Mouse (Mus musculus) forebrain, embryonic 15.5 days (tissue): ENCODE data around the gene Sox6. TPM values are rescaled to one million over a fixed set of nuclear protein-coding genes. Genes with fewer than 3 reads are reported as not detected.

Experiments
- ATAC-seq: fragments of 200-750 bp; cut with Nextera tagmentation; replicated peaks from 2 replicates; pipeline ENCODE4 v1.8.0; 2017; ENCODE audit warnings: mild to moderate bottlenecking, moderate TSS enrichment, moderate library complexity
- H3K27ac ChIP-seq: fragments of 300-500 bp; sonication (generic); replicated peaks from 2 replicates; pipeline ENCODE4 v1.5.1; 2015; ENCODE audit warnings: mild to moderate bottlenecking, inconsistent platforms
- H3K27me3 ChIP-seq: fragments of 300-500 bp; sonication (generic); 2 replicates; pipeline ENCODE4 v1.6.1; 2015; ENCODE audit warnings: inconsistent platforms
- H3K36me3 ChIP-seq: fragments of 300-500 bp; sonication (generic); 2 replicates; pipeline ENCODE4 v1.6.1; 2015; ENCODE audit warnings: mild to moderate bottlenecking, inconsistent platforms
- H3K4me1 ChIP-seq: fragments of 300-500 bp; sonication (generic); 2 replicates; pipeline ENCODE4 v1.6.1; 2015; ENCODE audit warnings: inconsistent platforms
- H3K4me2 ChIP-seq: fragments of 300-500 bp; sonication (generic); replicated peaks from 2 replicates; pipeline ENCODE4 v1.6.1; 2015; ENCODE audit warnings: mild to moderate bottlenecking, inconsistent platforms
- H3K4me3 ChIP-seq: fragments of 300-500 bp; sonication (generic); 2 replicates; pipeline ENCODE4 v1.5.1; 2015; ENCODE audit warnings: mild to moderate bottlenecking, inconsistent platforms
- H3K9ac ChIP-seq: fragments of 300-500 bp; sonication (generic); replicated peaks from 2 replicates; pipeline ENCODE4 v1.6.1; 2015; ENCODE audit warnings: mild to moderate bottlenecking, inconsistent platforms
- H3K9me3 ChIP-seq: fragments of 300-500 bp; sonication (generic); 2 replicates; pipeline ENCODE4 v1.6.1; 2016; ENCODE audit warnings: inconsistent platforms
- WGBS: fragments of 180-500 bp; shearing (Covaris S2); methylation state at CpG from one replicate; pipeline ENCODE4 v1.1.7; 2015; ENCODE audit warnings: mixed read lengths; 5-methylcytosine and 5-hydroxymethylcytosine counted together
- polyA plus RNA-seq: library from polyadenylated mRNA; unstranded; fragments of >200 nt; fragmentation: Nextera tagmentation; extraction: Ambion mirVana; gene quantifications from 2 replicates; pipeline ENCODE4 v1.2.1, GENCODE M21; 2015

Gene Sox6
- polyA plus RNA-seq, 1 experiment from 2014 or later, result 111 TPM

DNA sequence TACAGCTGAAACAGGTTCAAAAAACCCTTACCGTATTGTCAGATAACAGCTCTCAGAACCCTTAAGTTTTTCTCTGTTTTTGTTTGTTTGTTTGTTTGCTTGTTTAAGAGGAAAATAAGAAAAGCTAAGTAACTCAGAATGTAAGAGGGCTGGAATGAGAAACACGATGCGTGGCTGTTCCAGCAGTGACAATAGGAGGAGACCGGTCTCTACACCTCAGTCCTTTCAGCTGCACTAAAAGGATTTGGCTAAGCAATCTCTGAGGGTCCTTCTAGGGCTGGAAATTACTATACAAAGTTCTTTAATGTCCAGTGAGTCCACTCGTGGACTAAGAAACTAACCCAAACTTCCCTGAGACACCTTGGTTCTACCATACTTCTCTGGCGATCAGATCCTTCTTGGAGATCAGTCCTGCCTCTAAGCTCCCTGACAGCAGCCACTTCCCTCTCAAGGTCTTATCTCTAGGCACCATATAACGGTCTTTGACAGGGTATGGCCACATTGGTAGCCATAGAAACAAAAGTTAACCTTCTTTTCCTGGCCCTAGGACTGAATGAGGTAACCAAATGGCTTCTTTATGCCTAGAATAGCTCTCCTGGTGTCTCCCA lies 488.3 kb downstream of the Sox6 start:
- Histone ChIP-seq H3K9ac (no peak overlapping the region), H3K27ac (no peak overlapping the region), H3K36me3 (no peaks in the 10 kb centered on the region), H3K4me1 (no peaks in the 10 kb centered on the region), H3K4me3 (no peak overlapping the region), H3K9me3 (no peaks in the 10 kb centered on the region), H3K4me2 (no peak overlapping the region), H3K27me3 (no peaks in the 10 kb centered on the region)
- 77% methylated on average over 7 of the region's 7 CpGs for WGBS
- no peak for ATAC-seq

DNA sequence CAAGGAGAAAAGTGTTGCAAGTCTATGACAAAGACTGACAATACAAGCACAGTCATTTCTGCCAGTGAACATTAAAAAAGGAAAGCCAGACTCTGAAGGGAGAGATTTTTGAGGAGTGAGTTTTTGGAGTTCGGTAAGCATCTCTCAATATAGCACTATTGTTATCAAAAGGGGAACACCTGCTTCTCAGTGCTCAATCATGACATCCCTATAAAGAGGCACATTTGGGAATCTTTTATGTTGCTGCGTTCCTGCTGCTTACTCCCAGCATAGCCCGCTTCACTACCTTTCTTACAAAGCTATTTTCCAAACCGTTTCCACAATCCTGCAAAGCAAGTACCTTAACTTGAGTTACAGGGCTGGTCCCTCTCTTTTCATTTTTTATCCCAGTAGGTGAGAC lies 488.9 kb downstream of the Sox6 start:
- no peak for ATAC-seq
- WGBS, result 85% methylated on average over 4 of the region's 4 CpGs
- Histone ChIP-seq H3K4me1 (no peaks in the 10 kb centered on the region), H3K9me3 (no peaks in the 10 kb centered on the region), H3K9ac (no peak overlapping the region), H3K4me2 (no peak overlapping the region), H3K4me3 (no peak overlapping the region), H3K36me3 (no peaks in the 10 kb centered on the region), H3K27me3 (no peaks in the 10 kb centered on the region), H3K27ac (no peak overlapping the region)

DNA sequence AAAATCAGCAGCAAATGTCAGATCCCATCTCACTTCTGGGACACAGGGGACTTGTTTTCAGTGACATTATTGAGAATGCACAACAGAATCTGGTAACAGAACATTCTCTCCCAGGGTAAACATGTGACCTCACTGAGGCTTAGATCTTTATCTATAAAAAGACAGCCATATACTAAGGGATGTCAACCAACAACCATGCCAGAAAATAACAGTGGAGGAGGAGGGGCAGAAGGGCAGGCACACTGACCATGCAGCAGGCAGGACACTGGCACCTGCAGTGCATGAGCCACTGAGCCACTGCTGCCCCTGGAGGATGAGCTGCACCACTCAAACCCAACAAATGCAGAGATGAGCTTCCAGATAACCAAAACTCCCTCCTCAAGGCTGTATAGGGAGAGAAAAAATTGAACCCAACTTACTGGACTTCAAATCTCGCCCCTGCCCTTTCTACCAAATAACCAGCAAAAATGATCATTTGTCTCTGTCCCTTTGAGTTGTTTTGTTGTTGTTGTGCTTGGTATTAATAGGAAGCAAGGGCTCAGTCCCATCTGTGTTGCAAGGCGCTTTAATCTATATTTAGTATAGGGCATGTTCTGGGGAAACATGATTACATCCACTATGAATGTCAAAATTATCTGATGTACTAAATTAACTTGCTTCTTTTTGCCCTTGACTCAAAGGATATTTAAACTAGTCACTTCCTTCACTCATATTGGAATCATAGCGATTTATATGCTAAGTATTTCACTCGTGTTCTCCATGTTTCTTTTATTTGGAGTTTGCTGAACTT lies 492.8 kb downstream of the Sox6 start:
- no peak for ATAC-seq
- Histone ChIP-seq H3K4me1 (no peaks in the 10 kb centered on the region), H3K9ac (no peak overlapping the region), H3K27me3 (no peaks in the 10 kb centered on the region), H3K36me3 (no peaks in the 10 kb centered on the region), H3K4me2 (no peak overlapping the region), H3K4me3 (no peak overlapping the region), H3K9me3 (no peaks in the 10 kb centered on the region), H3K27ac (no peak overlapping the region)
- 92% methylated on average over 4 of the region's 4 CpGs for WGBS

DNA sequence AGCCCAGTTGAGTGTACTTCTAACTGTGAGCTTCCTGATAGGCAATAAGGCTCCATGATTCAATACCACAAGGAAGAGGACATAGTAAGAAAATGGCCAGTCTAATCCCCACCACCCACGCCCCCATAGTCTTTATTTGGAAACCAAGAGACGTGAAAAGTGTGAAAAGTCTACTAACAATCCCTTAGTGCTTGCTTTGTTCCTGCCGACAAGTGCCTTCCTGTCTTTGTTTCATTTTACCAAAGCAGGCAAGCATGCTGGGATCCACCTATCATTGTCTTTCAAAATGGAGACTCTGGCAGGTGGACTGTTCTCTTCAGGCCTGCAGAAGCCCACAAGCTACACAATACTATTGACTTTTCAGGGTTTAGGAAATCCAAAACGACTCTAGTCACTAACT lies 495.0 kb downstream of the Sox6 start:
- H3K9me3 ChIP-seq, result no peaks in the 10 kb centered on the region
- H3K4me1 ChIP-seq, result no peaks in the 10 kb centered on the region
- H3K4me2 ChIP-seq, result no peak overlapping the region
- H3K4me3 ChIP-seq, result no peak overlapping the region
- H3K9ac ChIP-seq, result no peak overlapping the region
- no peak overlapping the region for H3K27ac ChIP-seq
- WGBS, result 52% methylated on average over 4 of the region's 4 CpGs
- no peak for ATAC-seq
- H3K36me3 ChIP-seq, result no peaks in the 10 kb centered on the region
- H3K27me3 ChIP-seq, result no peaks in the 10 kb centered on the region

DNA sequence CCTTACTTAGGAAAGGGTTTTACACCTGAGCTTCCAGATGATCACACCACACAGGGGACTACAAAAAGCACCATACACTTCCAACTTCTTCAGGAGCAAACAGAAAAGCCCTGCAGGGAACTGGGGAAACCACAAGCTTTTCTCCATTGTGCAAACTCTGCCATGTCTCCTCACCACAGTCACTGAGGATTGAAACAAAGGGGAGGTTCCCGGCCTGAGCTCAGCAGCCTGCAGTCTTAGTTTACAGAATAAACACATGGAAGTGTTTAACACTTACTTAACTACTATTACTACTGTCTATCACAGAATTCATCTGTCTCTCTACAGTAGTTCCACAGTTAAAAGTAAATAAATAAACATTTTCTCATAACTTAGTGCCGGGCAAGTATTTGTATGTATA lies 498.3 kb downstream of the Sox6 start:
- H3K36me3 ChIP-seq, result no peaks in the 10 kb centered on the region
- no peaks in the 10 kb centered on the region for H3K27me3 ChIP-seq
- H3K9me3 ChIP-seq, result no peaks in the 10 kb centered on the region
- H3K4me3 ChIP-seq, result no peak overlapping the region
- H3K4me2 ChIP-seq, result no peak overlapping the region
- WGBS, result 51% methylated on average over 2 of the region's 2 CpGs
- no peak overlapping the region for H3K9ac ChIP-seq
- peaks cover 7% of the 10 kb centered on the region for H3K4me1 ChIP-seq
- H3K27ac ChIP-seq, result no peak overlapping the region
- no peak for ATAC-seq

DNA sequence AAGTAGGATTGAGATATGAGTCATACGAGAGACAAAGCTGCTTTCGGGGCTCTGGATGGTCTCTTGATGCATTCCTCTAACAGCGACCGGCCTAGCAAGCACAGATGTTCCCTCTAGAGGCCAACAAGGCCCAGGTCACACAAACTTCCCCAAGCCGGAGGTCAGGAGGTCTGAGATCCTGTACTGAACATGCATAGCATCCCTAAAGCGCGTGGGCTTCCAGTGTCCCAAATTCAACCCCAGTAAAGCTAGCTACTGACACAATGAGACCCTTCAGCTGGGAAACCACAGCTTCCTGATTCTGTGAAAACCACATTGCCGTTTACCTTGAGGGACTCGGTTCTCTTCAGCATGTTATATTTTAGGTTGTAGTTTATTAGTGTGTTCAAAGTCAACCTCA lies 499.6 kb downstream of the Sox6 start:
- no peak overlapping the region for H3K4me3 ChIP-seq
- H3K9ac ChIP-seq, result no peak overlapping the region
- H3K27ac ChIP-seq, result no peak overlapping the region
- WGBS, result 85% methylated on average over 9 of the region's 9 CpGs
- H3K27me3 ChIP-seq, result no peaks in the 10 kb centered on the region
- no peaks in the 10 kb centered on the region for H3K36me3 ChIP-seq
- H3K4me1 ChIP-seq, result peaks cover 7% of the 10 kb centered on the region
- H3K9me3 ChIP-seq, result no peaks in the 10 kb centered on the region
- no peak overlapping the region for H3K4me2 ChIP-seq
- no peak for ATAC-seq

DNA sequence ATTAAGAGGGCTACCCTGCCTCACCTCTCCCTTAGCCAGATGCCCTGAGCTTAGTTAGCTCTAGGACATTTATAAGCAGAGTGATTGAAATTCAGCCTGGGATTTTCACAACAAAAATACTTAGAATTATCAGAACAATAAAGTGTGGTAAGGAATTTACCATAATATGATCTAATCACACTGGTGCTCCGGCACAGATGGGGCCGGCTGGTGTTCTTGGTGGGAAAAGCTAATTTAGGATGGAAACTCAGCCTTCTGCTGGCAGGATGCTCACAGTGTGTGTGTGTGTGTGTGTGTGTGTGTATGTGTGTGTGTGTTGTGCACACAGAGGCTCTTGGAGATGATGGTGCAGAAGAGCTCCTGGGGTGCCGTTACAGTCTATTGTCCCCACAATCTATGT lies 501.0 kb downstream of the Sox6 start:
- ATAC-seq, result no peak
- H3K27ac ChIP-seq, result no peak overlapping the region
- H3K27me3 ChIP-seq, result no peaks in the 10 kb centered on the region
- WGBS, result 35% methylated on average over 3 of the region's 3 CpGs
- no peaks in the 10 kb centered on the region for H3K9me3 ChIP-seq
- H3K4me1 ChIP-seq, result peaks cover 7% of the 10 kb centered on the region
- no peak overlapping the region for H3K9ac ChIP-seq
- H3K36me3 ChIP-seq, result no peaks in the 10 kb centered on the region
- H3K4me3 ChIP-seq, result no peak overlapping the region
- no peak overlapping the region for H3K4me2 ChIP-seq

DNA sequence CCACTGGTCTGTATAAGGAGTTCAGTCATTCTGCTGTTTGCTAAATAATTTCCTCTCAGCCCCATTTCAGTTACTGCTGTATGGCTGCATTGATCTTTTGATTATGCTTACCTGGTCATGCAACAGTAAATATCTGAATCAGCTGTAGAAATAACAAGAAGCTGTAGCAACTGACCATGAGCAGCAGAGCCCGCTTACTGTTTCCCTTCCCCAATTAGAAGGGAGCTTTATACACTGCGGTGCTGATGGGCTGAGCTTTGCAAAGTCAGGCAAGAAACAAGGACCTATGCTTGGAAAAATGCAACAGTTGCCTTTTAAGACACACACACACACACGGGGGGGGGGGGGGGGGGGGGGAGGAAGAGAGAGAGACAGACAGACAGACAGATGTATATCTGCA lies 502.1 kb downstream of the Sox6 start:
- H3K27me3 ChIP-seq, result no peaks in the 10 kb centered on the region
- H3K36me3 ChIP-seq, result no peaks in the 10 kb centered on the region
- H3K4me3 ChIP-seq, result no peak overlapping the region
- no peak for ATAC-seq
- H3K4me1 ChIP-seq, result peaks cover 7% of the 10 kb centered on the region
- 69% methylated on average over 3 of the region's 3 CpGs for WGBS
- no peaks in the 10 kb centered on the region for H3K9me3 ChIP-seq
- H3K27ac ChIP-seq, result no peak overlapping the region
- no peak overlapping the region for H3K4me2 ChIP-seq
- H3K9ac ChIP-seq, result no peak overlapping the region

DNA sequence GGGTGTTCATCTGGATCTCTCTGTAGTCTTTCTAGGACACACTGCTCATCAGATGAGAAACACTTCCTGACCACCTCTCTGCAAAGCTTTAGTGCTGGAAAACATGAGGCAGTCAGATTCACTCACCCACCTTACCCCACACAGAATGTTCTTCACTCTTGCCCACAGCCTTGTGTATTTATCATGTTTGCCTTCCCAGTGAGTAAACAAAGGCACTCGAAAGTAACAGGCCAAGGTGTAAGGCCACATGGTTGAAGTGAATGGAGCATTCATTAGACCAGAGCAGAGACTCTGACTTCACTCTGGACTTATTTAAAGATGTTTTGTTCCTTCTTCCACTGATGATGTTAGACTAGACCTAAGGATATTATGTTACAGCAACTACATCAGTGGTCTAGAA lies 506.7 kb downstream of the Sox6 start:
- H3K4me3 ChIP-seq, result no peak overlapping the region
- H3K27ac ChIP-seq, result no peak overlapping the region
- H3K4me2 ChIP-seq, result no peak overlapping the region
- H3K36me3 ChIP-seq, result no peaks in the 10 kb centered on the region
- 64% methylated on average over 1 of the region's 1 CpGs for WGBS
- H3K27me3 ChIP-seq, result no peaks in the 10 kb centered on the region
- ATAC-seq, result no peak
- no peaks in the 10 kb centered on the region for H3K9me3 ChIP-seq
- peaks cover 7% of the 10 kb centered on the region for H3K4me1 ChIP-seq
- H3K9ac ChIP-seq, result no peak overlapping the region

DNA sequence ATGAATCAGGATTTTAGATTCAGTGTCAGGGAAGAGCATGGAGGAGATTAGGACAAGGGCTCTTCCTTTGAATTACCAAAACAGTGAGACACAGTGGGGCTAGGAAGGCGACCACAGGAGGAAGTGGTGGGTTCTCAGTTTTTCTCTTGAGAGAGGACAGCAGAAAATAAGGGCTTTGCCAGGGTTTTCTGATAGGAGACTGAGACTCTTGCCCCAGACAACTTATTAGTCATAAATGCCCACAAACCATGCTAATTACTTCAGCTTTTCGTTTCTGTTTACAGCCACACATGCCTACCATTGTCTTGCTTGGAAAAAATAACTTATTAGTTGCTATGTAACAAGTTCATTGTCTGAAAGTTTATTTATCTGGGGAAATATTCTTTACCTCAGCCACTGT lies 507.4 kb downstream of the Sox6 start:
- H3K27ac ChIP-seq, result no peak overlapping the region
- H3K4me3 ChIP-seq, result no peak overlapping the region
- no peaks in the 10 kb centered on the region for H3K36me3 ChIP-seq
- no peak overlapping the region for H3K4me2 ChIP-seq
- peaks cover 7% of the 10 kb centered on the region for H3K4me1 ChIP-seq
- no peak overlapping the region for H3K9ac ChIP-seq
- no peak for ATAC-seq
- H3K9me3 ChIP-seq, result no peaks in the 10 kb centered on the region
- 58% methylated on average over 2 of the region's 2 CpGs for WGBS
- H3K27me3 ChIP-seq, result no peaks in the 10 kb centered on the region

DNA sequence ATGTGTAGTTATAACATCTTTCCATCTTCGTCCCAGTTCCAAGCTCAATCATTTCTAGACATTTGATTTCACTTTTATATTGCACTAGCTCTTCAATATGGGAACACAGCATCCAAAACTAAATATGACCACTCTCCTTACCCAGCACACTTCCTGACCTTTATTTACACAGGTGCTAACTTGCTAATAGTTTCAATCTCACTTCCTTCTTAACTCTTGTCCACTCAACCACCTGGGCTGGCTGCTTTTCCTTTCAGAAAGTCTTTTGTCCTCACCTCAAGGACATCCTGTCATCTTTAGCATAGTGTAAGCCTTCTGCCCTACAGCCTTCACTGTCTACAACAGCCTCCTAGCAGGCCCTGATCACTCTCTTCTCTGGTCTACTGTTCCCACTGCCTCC lies 520.9 kb downstream of the Sox6 start:
- WGBS, result 84% methylated on average over 1 of the region's 1 CpGs
- H3K36me3 ChIP-seq, result no peaks in the 10 kb centered on the region
- H3K9me3 ChIP-seq, result no peaks in the 10 kb centered on the region
- no peak overlapping the region for H3K27ac ChIP-seq
- H3K4me3 ChIP-seq, result no peak overlapping the region
- H3K9ac ChIP-seq, result no peak overlapping the region
- no peaks in the 10 kb centered on the region for H3K27me3 ChIP-seq
- H3K4me1 ChIP-seq, result peaks cover 12% of the 10 kb centered on the region
- no peak for ATAC-seq
- H3K4me2 ChIP-seq, result no peak overlapping the region

DNA sequence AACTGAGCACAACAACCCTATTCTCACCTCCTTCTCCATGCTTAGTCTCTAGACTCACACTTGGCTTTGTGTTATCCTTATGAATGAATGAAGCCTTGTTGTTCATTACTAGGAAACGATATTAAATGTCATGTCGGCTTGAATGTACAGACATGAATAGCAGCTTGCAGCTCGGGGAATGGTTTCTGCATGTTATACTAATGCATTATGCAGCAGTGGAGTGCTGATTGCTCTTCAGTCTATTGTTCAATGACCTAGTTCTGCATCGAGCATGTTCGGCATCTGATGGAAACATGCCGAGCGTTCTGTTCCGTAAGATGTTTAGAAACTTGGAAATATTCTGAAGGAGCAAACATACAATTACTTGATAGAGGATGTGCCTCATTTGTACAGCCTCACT lies 524.9 kb downstream of the Sox6 start:
- 0 out of 2 replicates have a peak, but pooled peaks have one; percentile 53 for ATAC-seq

DNA sequence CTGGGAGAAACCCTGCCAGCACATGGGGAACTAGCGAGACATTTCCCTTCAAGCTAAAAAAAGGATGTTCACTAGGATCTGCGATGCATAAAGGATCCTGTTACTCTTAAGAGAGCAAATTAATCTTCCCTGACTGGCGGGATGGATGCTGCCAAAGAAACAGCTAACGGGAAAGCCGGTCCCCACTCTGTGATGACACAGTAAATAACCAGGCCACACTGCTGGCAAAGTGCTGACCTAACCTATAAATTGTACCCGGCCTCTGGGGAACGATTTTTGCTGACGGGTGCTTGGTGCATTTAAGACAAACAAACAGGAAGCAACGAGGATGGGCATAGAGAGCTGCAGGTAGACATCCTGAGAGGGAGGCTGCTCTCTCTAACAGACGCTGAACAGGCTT lies 526.8 kb downstream of the Sox6 start:
- Histone ChIP-seq H3K9me3 (no peaks in the 10 kb centered on the region), H3K4me3 (no peak overlapping the region), H3K4me2 (no peak overlapping the region), H3K27ac (no peak overlapping the region), H3K4me1 (peaks cover 12% of the 10 kb centered on the region), H3K9ac (no peak overlapping the region), H3K27me3 (no peaks in the 10 kb centered on the region), H3K36me3 (no peaks in the 10 kb centered on the region)
- no peak for ATAC-seq
- WGBS, result 58% methylated on average over 10 of the region's 10 CpGs

More for the DNA sequence above, 524.9 kb downstream of the Sox6 start:
- Histone ChIP-seq H3K4me1 (peaks cover 12% of the 10 kb centered on the region), H3K9ac (no peak overlapping the region), H3K9me3 (no peaks in the 10 kb centered on the region), H3K4me2 (peak overlapping the region; percentile 17), H3K4me3 (no peak overlapping the region), H3K27ac (0 out of 2 replicates have a peak overlapping the region, but pooled peaks have one; percentile 22), H3K27me3 (no peaks in the 10 kb centered on the region), H3K36me3 (no peaks in the 10 kb centered on the region)
- 27% methylated on average over 8 of the region's 8 CpGs for WGBS
